Mouse (Mus musculus): Measurements from ENCODE around the gene Chst11.

DNA sequence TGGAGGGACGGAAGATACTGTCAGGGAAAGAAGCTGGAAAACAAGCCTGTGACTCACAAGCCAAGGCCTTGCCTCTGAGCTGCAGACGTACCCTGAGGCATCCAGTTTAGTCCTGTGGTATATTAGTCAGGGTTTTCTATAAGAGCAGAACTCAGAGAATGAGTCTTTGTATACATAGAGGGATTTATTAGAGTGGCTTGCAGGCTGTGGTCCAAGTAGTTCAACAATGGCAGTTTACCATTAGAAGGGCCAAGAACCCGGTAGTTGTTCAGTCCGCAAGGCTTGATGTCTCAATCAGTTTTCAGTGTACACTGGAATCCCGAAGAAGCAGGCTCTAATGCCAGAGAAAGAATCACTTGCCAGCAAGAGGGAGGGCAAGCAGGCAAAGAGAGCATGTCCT is 192.9 kb downstream of the Chst11 start:
- TF ChIP-seq POLR2A (IDR thresholded peaks at IDR 0.05; ENCODE audit: borderline replicate concordance, extremely low read depth, low read depth, low read length) (no peak), CTCF (IDR thresholded peaks at IDR 0.05; ENCODE audit: insufficient read depth, low read length) (no peak)
